Mouse (Mus musculus) lung, postnatal 0 days (tissue): ENCODE data around the gene 1700011L22Rik. TPM values are rescaled to one million over a fixed set of nuclear protein-coding genes. Genes with fewer than 3 reads are reported as not detected.

Experiments
- ATAC-seq: fragments of 200-750 bp; cut with Nextera tagmentation; 2 replicates; pipeline ENCODE4 v1.8.0; 2017; ENCODE audit warnings: moderate library complexity
- DNase-seq: peaks from one replicate; pipeline ENCODE4 v3.0.0-alpha.2; 2016; ENCODE audit warnings: low spot score
- H3K27ac ChIP-seq: fragments of 300-500 bp; sonication (generic); 2 replicates; pipeline ENCODE4 v1.5.1; 2014; ENCODE audit warnings: antibody characterized with exemption, mild to moderate bottlenecking, low read length, mixed read lengths
- H3K27me3 ChIP-seq: fragments of 300-500 bp; sonication (generic); replicated peaks from 2 replicates; pipeline ENCODE4 v1.6.1; 2014; ENCODE audit warnings: low read length, mixed read lengths; ENCODE audit not compliant: insufficient read depth
- H3K36me3 ChIP-seq: fragments of 300-500 bp; sonication (generic); 2 replicates; pipeline ENCODE4 v1.6.1; 2014; ENCODE audit warnings: low read length, mixed read lengths; ENCODE audit not compliant: insufficient read depth
- H3K4me1 ChIP-seq: fragments of 300-500 bp; sonication (generic); 2 replicates; pipeline ENCODE4 v1.6.1; 2014; ENCODE audit warnings: antibody characterized with exemption, low read depth, low read length, mixed read lengths; ENCODE audit not compliant: insufficient read depth
- H3K4me2 ChIP-seq: fragments of 300-500 bp; sonication (generic); replicated peaks from 2 replicates; pipeline ENCODE4 v1.6.1; 2014; ENCODE audit warnings: low read depth, mild to moderate bottlenecking, low read length, moderate library complexity, mixed read lengths
- H3K4me3 ChIP-seq: fragments of 300-500 bp; sonication (generic); 2 replicates; pipeline ENCODE4 v1.5.1; 2014; ENCODE audit warnings: low read depth, low read length
- H3K9ac ChIP-seq: fragments of 300-500 bp; sonication (generic); replicated peaks from 2 replicates; pipeline ENCODE4 v1.6.1; 2014; ENCODE audit warnings: low read depth, mild to moderate bottlenecking
- H3K9me3 ChIP-seq: fragments of 300-500 bp; sonication (generic); 2 replicates; pipeline ENCODE4 v1.6.1; 2016; ENCODE audit warnings: low read length, mixed read lengths
- CTCF ChIP-seq: IDR thresholded peaks from 2 replicates; pipeline ENCODE4 v1.5.1; 2016; ENCODE audit warnings: antibody characterized with exemption, mild to moderate bottlenecking
- EP300 ChIP-seq: IDR thresholded peaks from 2 replicates; pipeline ENCODE4 v1.6.1; 2016; ENCODE audit warnings: antibody characterized with exemption, mild to moderate bottlenecking, control low read depth
- WGBS: fragments of 180-500 bp; shearing (Covaris S2); extraction: QIAGEN DNeasy Blood & Tissue Kit; methylation state at CpG from one replicate; pipeline ENCODE4 v1.1.7; 2014; 5-methylcytosine and 5-hydroxymethylcytosine counted together
- polyA plus RNA-seq: library from polyadenylated mRNA; unstranded; fragments of >200 nt; fragmentation: Nextera tagmentation; extraction: Ambion mirVana; gene quantifications from 2 replicates; pipeline ENCODE4 v1.2.1, GENCODE M21; 2015

Gene 1700011L22Rik
- polyA plus RNA-seq, 1 experiment from 2014 or later = not detected

DNA sequence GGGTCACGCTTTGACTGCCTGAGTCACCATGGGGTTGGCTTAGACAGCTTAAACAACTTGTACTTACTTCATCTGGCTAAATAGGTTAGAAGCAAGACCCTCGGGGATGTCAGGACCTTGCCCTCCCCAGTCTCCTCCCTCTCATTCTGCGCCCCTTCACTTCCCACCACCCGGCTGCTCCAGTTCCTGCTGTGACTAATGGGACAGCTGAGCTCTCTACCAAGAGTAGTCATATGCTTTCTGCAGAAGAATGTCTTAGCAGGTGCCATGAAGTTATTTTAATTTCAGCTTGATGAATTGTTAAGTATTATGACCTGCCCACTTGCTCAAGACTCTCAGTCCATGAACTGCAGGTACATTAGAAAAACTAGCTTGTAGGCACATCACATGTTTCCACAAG is 51.9 kb downstream of the 1700011L22Rik start:
- H3K4me2 ChIP-seq = no peak overlapping the region
- H3K36me3 ChIP-seq = no peaks in the 10 kb centered on the region
- DNase-seq = no peak
- H3K27me3 ChIP-seq = no peaks in the 10 kb centered on the region
- no peak overlapping the region for H3K9ac ChIP-seq
- TF ChIP-seq CTCF (no peak), EP300 (no peak)
- no peak overlapping the region for H3K4me3 ChIP-seq
- 79% methylated on average over 4 of the region's 4 CpGs for WGBS
- ATAC-seq = no peak
- H3K4me1 ChIP-seq = no peaks in the 10 kb centered on the region
- no peak overlapping the region for H3K27ac ChIP-seq
- H3K9me3 ChIP-seq = no peaks in the 10 kb centered on the region

DNA sequence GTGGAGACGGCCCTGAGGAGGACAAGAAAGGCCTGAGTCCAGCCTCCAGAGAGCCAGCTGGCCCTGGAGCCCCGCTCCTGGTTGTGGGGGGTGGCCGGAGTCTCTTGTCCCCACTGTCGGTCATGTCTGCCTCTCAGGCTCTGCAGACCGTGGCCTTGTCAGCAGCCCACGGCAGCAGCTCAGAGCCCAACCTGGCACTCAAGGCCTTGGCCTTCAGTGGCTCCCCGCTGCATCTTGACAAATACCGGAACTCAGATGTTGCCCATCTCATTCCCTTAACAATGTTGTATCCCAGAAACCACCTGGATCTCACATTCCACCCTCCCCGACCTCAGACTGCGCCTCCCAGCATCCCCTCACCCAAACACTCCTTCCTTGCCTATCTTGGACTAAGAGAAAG is 58.3 kb downstream of the 1700011L22Rik start:
- H3K9ac ChIP-seq = no peak overlapping the region
- H3K9me3 ChIP-seq = no peaks in the 10 kb centered on the region
- no peaks in the 10 kb centered on the region for H3K27me3 ChIP-seq
- ATAC-seq (no peak), DNase-seq (no peak)
- H3K4me1 ChIP-seq = no peaks in the 10 kb centered on the region
- no peak overlapping the region for H3K4me3 ChIP-seq
- TF ChIP-seq CTCF = no peak
- no peak for TF ChIP-seq EP300
- no peak overlapping the region for H3K27ac ChIP-seq
- WGBS = 88% methylated on average over 10 of the region's 10 CpGs
- H3K4me2 ChIP-seq = no peak overlapping the region
- H3K36me3 ChIP-seq = peaks cover 11% of the 10 kb centered on the region; the same call in 1 of the 2 replicates

DNA sequence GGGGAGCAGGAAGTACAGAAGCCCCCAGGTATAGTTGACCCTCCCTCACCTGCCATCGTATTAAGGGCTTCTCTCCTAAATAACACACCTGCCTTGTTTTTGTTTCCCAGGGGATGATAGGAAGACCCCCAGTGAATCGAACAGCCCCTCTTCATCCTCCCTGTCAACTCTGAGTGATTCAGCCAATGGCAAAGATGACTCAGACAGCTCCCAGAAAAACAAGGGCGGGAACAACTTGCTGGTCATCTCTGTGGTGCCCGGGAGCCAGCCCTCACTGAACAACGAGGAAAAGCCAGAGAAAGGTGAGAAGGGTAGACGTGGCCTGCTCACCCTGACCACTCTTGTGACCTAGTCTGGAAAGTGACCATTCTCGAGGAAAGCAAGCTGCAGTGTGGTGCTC is 62.9 kb downstream of the 1700011L22Rik start:
- Histone ChIP-seq H3K9ac (no peak overlapping the region), H3K27me3 (no peaks in the 10 kb centered on the region), H3K36me3 (peaks cover 16% of the 10 kb centered on the region; the same call in 1 of the 2 replicates), H3K4me1 (no peaks in the 10 kb centered on the region), H3K27ac (no peak overlapping the region), H3K4me3 (no peak overlapping the region), H3K9me3 (no peaks in the 10 kb centered on the region), H3K4me2 (no peak overlapping the region)
- 78% methylated on average over 7 of the region's 7 CpGs for WGBS
- ATAC-seq = no peak
- no peak for DNase-seq
- TF ChIP-seq EP300 (no peak), CTCF (no peak)

DNA sequence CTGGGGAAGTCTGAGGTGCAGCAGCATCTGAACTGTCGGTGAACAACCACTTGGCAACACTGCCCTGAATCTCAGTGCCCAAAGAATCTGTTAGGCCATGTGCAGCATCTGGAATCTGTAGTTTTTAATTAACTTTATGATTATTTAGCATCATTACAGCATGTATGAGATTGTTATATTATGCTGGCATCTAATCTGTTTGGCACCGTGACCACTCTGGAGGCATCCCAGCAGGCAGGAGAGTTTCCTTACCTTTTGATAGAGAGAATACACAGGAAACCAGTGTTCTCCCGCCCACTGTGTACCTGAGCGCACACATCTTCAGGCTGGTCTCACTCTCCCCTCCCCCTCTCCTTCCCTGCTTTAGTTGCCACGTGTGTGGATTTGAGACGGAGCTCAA is 68.7 kb downstream of the 1700011L22Rik start:
- Histone ChIP-seq H3K4me2 (no peak overlapping the region), H3K9me3 (no peaks in the 10 kb centered on the region), H3K9ac (no peak overlapping the region), H3K27me3 (no peaks in the 10 kb centered on the region), H3K27ac (no peak overlapping the region), H3K4me1 (no peaks in the 10 kb centered on the region), H3K36me3 (0 out of 2 replicates have a peak, but pooled peaks cover 17% of the 10 kb centered on the region), H3K4me3 (no peak overlapping the region)
- 78% methylated on average over 6 of the region's 6 CpGs for WGBS
- ATAC-seq = no peak
- TF ChIP-seq CTCF (no peak), EP300 (no peak)
- no peak for DNase-seq

DNA sequence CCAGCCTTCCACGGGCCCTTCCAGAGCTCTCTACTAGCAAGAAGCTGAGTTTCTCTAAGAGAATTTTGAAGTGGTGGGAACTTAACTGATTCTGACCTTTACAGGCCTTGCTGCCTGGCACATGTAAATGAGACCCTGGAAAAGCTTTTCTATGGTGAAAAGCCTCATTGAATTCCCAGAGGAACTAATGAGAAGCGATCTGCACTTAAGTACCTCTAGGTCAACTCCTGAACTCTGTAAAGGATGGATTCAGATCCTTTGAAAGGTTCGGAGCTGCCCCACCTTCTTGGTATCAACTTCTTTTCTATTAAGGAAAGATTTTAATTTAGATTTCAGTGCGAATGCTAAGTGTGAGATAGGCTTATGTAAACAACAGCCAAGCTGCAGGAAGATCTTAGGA is 72.4 kb downstream of the 1700011L22Rik start:
- no peak overlapping the region for H3K27ac ChIP-seq
- TF ChIP-seq EP300 (no peak), CTCF (no peak)
- H3K4me1 ChIP-seq = no peaks in the 10 kb centered on the region; the same call in 1 of the 2 replicates
- DNase-seq (no peak), ATAC-seq (no peak)
- WGBS = 42% methylated on average over 4 of the region's 4 CpGs
- H3K4me2 ChIP-seq = no peak overlapping the region
- H3K4me3 ChIP-seq = no peak overlapping the region
- 0 out of 2 replicates have a peak, but pooled peaks cover 13% of the 10 kb centered on the region for H3K36me3 ChIP-seq
- H3K9me3 ChIP-seq = no peaks in the 10 kb centered on the region
- no peaks in the 10 kb centered on the region for H3K27me3 ChIP-seq
- H3K9ac ChIP-seq = no peak overlapping the region

DNA sequence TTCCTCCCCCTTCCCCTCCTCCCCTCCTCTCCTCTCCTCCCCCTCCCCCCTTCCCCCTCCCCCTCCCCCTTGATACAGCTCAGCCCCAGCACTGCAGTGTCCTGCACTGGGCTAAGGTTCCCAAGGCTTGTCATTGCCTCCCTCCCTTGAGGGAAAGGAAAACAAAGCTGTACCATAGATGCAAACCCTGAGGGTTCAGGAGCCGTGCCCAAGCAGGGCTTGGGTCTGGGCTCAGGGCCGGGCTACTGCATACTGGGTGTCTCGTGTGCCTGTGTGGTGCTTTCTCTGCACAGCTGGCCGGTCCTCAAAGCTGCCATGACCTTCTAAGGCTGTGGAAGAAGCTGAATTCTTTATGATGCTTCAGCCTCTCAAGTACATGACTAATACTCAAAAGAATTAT is 74.8 kb downstream of the 1700011L22Rik start:
- Histone ChIP-seq H3K9me3 (no peaks in the 10 kb centered on the region), H3K4me1 (no peaks in the 10 kb centered on the region; the same call in 1 of the 2 replicates), H3K27ac (no peak overlapping the region), H3K36me3 (no peaks in the 10 kb centered on the region), H3K4me3 (no peak overlapping the region), H3K27me3 (no peaks in the 10 kb centered on the region), H3K9ac (no peak overlapping the region), H3K4me2 (no peak overlapping the region)
- DNase-seq (peak; percentile 15), ATAC-seq (peak; percentile 70)
- 53% methylated on average over 4 of the region's 4 CpGs for WGBS
- TF ChIP-seq EP300 (no peak), CTCF (no peak)

DNA sequence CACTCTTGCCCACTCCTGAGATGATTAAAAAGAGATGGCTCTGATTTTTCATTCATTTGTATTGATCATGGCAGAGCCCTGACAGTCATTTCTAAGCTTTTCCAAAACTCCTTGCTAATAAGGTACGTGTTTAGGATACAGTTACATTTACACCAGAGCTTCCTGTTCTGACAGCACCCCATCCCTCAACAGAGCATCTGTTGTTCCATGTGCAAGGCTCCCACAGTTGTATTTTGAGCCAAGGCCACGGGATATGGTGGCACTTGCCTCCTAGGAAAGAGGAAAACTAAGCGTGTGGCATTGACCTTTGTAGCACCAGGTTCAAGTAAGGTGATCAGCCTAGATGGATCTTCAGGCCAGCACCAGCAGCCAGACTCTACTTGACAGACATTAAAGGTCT is 83.1 kb downstream of the 1700011L22Rik start:
- Histone ChIP-seq H3K9ac (no peak overlapping the region), H3K36me3 (no peaks in the 10 kb centered on the region), H3K27ac (no peak overlapping the region), H3K4me2 (no peak overlapping the region), H3K27me3 (no peaks in the 10 kb centered on the region), H3K4me3 (no peak overlapping the region), H3K9me3 (no peaks in the 10 kb centered on the region), H3K4me1 (peaks cover 7% of the 10 kb centered on the region; the same call in 1 of the 2 replicates)
- ATAC-seq (no peak), DNase-seq (no peak)
- no peak for TF ChIP-seq CTCF
- no peak for TF ChIP-seq EP300
- 62% methylated on average over 3 of the region's 3 CpGs for WGBS
